Mouse (Mus musculus): Measurements from ENCODE around the gene Numb. TPM values are rescaled to one million over a fixed set of nuclear protein-coding genes. Genes with fewer than 3 reads are reported as not detected.

The Numb gene
- polyA plus RNA-seq, 1 experiment from 2014 or later = 34.1 TPM

DNA sequence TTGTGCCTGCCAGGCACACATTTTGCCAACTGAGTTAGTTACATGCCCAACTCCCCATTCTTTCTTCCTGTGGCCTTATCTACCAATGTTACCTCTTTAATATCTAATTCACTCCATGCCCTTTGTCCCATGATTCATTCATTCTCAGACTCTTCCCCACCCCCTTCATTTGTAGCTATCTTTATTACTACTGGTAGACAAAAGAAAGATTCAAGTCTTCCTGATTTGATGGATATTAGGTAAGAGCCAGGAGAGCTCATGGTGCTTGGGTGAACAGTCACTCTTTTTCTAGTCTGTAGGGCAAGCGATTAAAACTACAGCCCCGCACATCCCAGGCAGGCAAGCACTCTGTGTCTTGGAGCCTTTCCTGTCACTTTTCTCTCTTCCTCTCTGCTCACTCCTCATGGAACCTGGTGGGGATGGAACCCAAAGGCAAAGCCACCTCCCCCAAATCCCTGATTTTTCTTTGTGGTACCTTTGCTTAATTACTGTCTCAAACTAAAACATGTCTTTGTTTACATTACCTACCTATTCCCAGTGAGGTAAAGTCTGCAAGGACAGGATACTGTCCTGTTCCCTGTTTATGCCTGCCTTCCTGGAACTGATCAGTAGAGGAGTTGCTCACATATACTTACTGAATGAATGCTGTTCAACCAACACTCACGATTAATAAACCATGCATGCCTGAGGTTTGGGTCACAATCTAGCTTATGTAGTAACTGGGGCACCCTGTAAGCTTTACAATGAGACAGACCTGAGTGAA is 78.9 kb downstream of the Numb start:
- Histone ChIP-seq H3K27me3 (replicated peaks) (no peaks in the 10 kb centered on the region), H3K4me3 (replicated peaks) (no peak overlapping the region), H3K27ac (no peak overlapping the region), H3K4me2 (no peak overlapping the region), H3K4me1 (no peaks in the 10 kb centered on the region), H3K36me3 (0 out of 2 replicates have a peak, but pooled peaks cover 5% of the 10 kb centered on the region), H3K9ac (no peak overlapping the region), H3K9me3 (no peaks in the 10 kb centered on the region)
- 88% methylated on average over 3 of the region's 3 CpGs for WGBS
- ATAC-seq (ENCODE audit: insufficient read depth, low FRiP score, low read depth) = no peak

- Histone ChIP-seq H3K9me3 (no peaks in the 10 kb centered on the region), H3K9ac (no peak overlapping the region), H3K27ac (no peak overlapping the region), H3K36me3 (0 out of 2 replicates have a peak, but pooled peaks cover 5% of the 10 kb centered on the region), H3K4me2 (no peak overlapping the region), H3K27me3 (replicated peaks) (no peaks in the 10 kb centered on the region), H3K4me1 (no peaks in the 10 kb centered on the region), H3K4me3 (replicated peaks) (no peak overlapping the region)
- WGBS = 86% methylated on average over 10 of the region's 10 CpGs
- ATAC-seq (ENCODE audit: insufficient read depth, low FRiP score, low read depth) = no peak
Observed at GRCm38 (mm10) chr12:83841409-83842190, 80.1 kb downstream of the Numb start.

- Histone ChIP-seq H3K9ac (no peak overlapping the region), H3K4me3 (replicated peaks) (no peak overlapping the region), H3K36me3 (peaks cover 3% of the 10 kb centered on the region; the same call in 1 of the 2 replicates), H3K4me2 (no peak overlapping the region), H3K4me1 (no peaks in the 10 kb centered on the region), H3K9me3 (no peaks in the 10 kb centered on the region), H3K27me3 (replicated peaks) (no peaks in the 10 kb centered on the region), H3K27ac (no peak overlapping the region)
- 86% methylated on average over 3 of the region's 3 CpGs for WGBS
- ATAC-seq (ENCODE audit: insufficient read depth, low FRiP score, low read depth) = no peak
Observed at GRCm38 (mm10) chr12:83833979-83834378, 87.8 kb downstream of the Numb start.

- Histone ChIP-seq H3K36me3 (peaks cover 3% of the 10 kb centered on the region; the same call in 1 of the 2 replicates), H3K27me3 (replicated peaks) (no peaks in the 10 kb centered on the region), H3K27ac (no peak overlapping the region), H3K4me2 (no peak overlapping the region), H3K9ac (no peak overlapping the region), H3K4me1 (no peaks in the 10 kb centered on the region), H3K9me3 (no peaks in the 10 kb centered on the region), H3K4me3 (replicated peaks) (no peak overlapping the region)
- 82% methylated on average over 3 of the region's 3 CpGs for WGBS
- no peak for ATAC-seq (ENCODE audit: insufficient read depth, low FRiP score, low read depth)
Observed at GRCm38 (mm10) chr12:83830424-83830823, 91.3 kb downstream of the Numb start.

DNA sequence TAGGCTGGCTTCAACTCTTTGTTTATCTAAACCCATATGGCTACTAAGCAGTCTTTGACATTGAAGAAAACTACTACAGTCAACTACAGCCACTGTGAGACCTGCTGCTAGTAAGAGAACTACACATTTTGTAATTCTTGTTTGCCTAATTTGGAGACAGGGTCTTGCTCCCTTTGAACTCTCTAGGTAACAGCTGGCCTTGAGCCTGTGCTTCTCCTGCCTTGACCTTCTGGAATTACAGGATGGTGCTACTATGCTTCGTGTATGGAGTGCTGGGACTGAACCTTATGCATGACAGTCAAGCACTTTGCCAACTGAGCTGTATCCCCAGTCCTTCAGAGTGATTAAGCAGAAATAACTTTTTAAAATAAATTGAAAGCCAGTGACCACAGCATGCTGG is 105.1 kb downstream of the Numb start:
- no peak for ATAC-seq (ENCODE audit: insufficient read depth, low FRiP score, low read depth)
- no peak overlapping the region for H3K4me2 ChIP-seq
- 84% methylated on average over 1 of the region's 1 CpGs for WGBS
- no peak overlapping the region for H3K27ac ChIP-seq
- no peaks in the 10 kb centered on the region for H3K9me3 ChIP-seq
- H3K36me3 ChIP-seq = no peaks in the 10 kb centered on the region
- no peaks in the 10 kb centered on the region for H3K27me3 ChIP-seq (replicated peaks)
- H3K4me3 ChIP-seq (replicated peaks) = no peak overlapping the region
- H3K9ac ChIP-seq = no peak overlapping the region
- no peaks in the 10 kb centered on the region for H3K4me1 ChIP-seq

GRCm38 (mm10) chr12:83811901-83812300 is 109.8 kb downstream of the Numb start:
- peaks cover 10% of the 10 kb centered on the region; the same call in 1 of the 2 replicates for H3K36me3 ChIP-seq
- H3K4me1 ChIP-seq = no peaks in the 10 kb centered on the region
- WGBS = 87% methylated on average over 3 of the region's 3 CpGs
- H3K4me2 ChIP-seq = no peak overlapping the region
- H3K27ac ChIP-seq = no peak overlapping the region
- H3K27me3 ChIP-seq (replicated peaks) = no peaks in the 10 kb centered on the region
- H3K9me3 ChIP-seq = no peaks in the 10 kb centered on the region
- ATAC-seq (ENCODE audit: insufficient read depth, low FRiP score, low read depth) = no peak
- no peak overlapping the region for H3K4me3 ChIP-seq (replicated peaks)
- H3K9ac ChIP-seq = no peak overlapping the region

- Histone ChIP-seq H3K9ac (no peak overlapping the region), H3K9me3 (no peaks in the 10 kb centered on the region), H3K36me3 (peaks cover 60% of the 10 kb centered on the region), H3K4me2 (no peak overlapping the region), H3K4me1 (no peaks in the 10 kb centered on the region), H3K27me3 (replicated peaks) (no peaks in the 10 kb centered on the region), H3K27ac (no peak overlapping the region), H3K4me3 (replicated peaks) (no peak overlapping the region)
- ATAC-seq (ENCODE audit: insufficient read depth, low FRiP score, low read depth) = no peak
- 93% methylated on average over 7 of the region's 7 CpGs for WGBS
Observed at GRCm38 (mm10) chr12:83803641-83804040, 118.1 kb downstream of the Numb start.

DNA sequence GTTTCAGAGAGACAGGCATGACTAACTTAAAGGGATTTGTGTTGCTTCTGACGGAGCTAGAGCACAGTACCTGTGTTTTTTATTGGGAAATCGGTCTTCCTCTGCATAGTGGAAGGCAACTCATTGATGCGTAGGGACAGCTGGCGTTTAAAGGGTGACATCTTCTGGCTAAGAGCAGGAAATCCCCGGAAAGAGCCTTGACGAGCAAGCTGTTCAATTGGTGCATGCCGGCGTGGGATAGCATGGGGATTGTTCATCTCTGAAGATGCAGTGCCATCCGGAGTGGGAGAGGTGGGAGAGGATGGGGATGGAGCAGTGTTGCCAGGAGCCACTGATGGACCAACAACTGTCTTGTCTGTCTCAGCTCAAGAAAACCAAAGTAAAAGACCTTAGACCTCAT is 120.8 kb downstream of the Numb start:
- H3K9me3 ChIP-seq = no peaks in the 10 kb centered on the region
- 64% methylated on average over 9 of the region's 9 CpGs for WGBS
- peaks cover 48% of the 10 kb centered on the region for H3K36me3 ChIP-seq
- no peak overlapping the region for H3K27ac ChIP-seq
- no peak for ATAC-seq (ENCODE audit: insufficient read depth, low FRiP score, low read depth)
- H3K4me1 ChIP-seq = no peaks in the 10 kb centered on the region
- no peak overlapping the region for H3K4me3 ChIP-seq (replicated peaks)
- H3K4me2 ChIP-seq = no peak overlapping the region
- H3K27me3 ChIP-seq (replicated peaks) = no peaks in the 10 kb centered on the region
- H3K9ac ChIP-seq = no peak overlapping the region

- no peaks in the 10 kb centered on the region for H3K9me3 ChIP-seq
- no peak overlapping the region for H3K9ac ChIP-seq
- no peak overlapping the region for H3K4me3 ChIP-seq (replicated peaks)
- H3K36me3 ChIP-seq = peaks cover 39% of the 10 kb centered on the region
- ATAC-seq (ENCODE audit: insufficient read depth, low FRiP score, low read depth) = no peak
- H3K27me3 ChIP-seq (replicated peaks) = no peaks in the 10 kb centered on the region
- 93% methylated on average over 5 of the region's 5 CpGs for WGBS
- no peak overlapping the region for H3K27ac ChIP-seq
- no peak overlapping the region for H3K4me2 ChIP-seq
- no peaks in the 10 kb centered on the region for H3K4me1 ChIP-seq
Observed at GRCm38 (mm10) chr12:83798313-83798712, 123.4 kb downstream of the Numb start.

- Histone ChIP-seq H3K4me2 (no peak overlapping the region), H3K9ac (no peak overlapping the region), H3K4me1 (no peaks in the 10 kb centered on the region), H3K36me3 (peaks cover 36% of the 10 kb centered on the region), H3K4me3 (replicated peaks) (no peak overlapping the region), H3K9me3 (no peaks in the 10 kb centered on the region), H3K27me3 (replicated peaks) (no peaks in the 10 kb centered on the region), H3K27ac (no peak overlapping the region)
- no peak for ATAC-seq (ENCODE audit: insufficient read depth, low FRiP score, low read depth)
- WGBS = 86% methylated on average over 7 of the region's 7 CpGs
Observed at GRCm38 (mm10) chr12:83795586-83795985, 126.1 kb downstream of the Numb start.

- peaks cover 32% of the 10 kb centered on the region for H3K36me3 ChIP-seq
- 57% methylated on average over 2 of the region's 2 CpGs for WGBS
- no peaks in the 10 kb centered on the region for H3K4me1 ChIP-seq
- no peak overlapping the region for H3K4me2 ChIP-seq
- no peaks in the 10 kb centered on the region for H3K27me3 ChIP-seq (replicated peaks)
- no peak overlapping the region for H3K27ac ChIP-seq
- ATAC-seq (ENCODE audit: insufficient read depth, low FRiP score, low read depth) = no peak
- H3K9me3 ChIP-seq = no peaks in the 10 kb centered on the region
- no peak overlapping the region for H3K4me3 ChIP-seq (replicated peaks)
- no peak overlapping the region for H3K9ac ChIP-seq
Observed at GRCm38 (mm10) chr12:83795051-83795450, 126.7 kb downstream of the Numb start.

GRCm38 (mm10) chr12:83792706-83793410 is 128.9 kb downstream of the Numb start:
- Histone ChIP-seq H3K4me1 (no peaks in the 10 kb centered on the region), H3K9me3 (no peaks in the 10 kb centered on the region), H3K36me3 (peaks cover 20% of the 10 kb centered on the region), H3K4me2 (no peak overlapping the region), H3K4me3 (replicated peaks) (no peak overlapping the region), H3K9ac (no peak overlapping the region), H3K27ac (no peak overlapping the region), H3K27me3 (replicated peaks) (no peaks in the 10 kb centered on the region)
- ATAC-seq (ENCODE audit: insufficient read depth, low FRiP score, low read depth) = no peak
- WGBS = 70% methylated on average over 10 of the region's 10 CpGs
